Mouse (Mus musculus): ENCODE measurements around the gene Cpa2. TPM values are rescaled to one million over a fixed set of nuclear protein-coding genes. Genes with fewer than 3 reads are reported as not detected.

Gene Cpa2
- total RNA-seq, 2 experiments from 2014 or later, result 1.2 to 1.6 TPM

- DNase-seq, result no peak
Observed at GRCm38 (mm10) chr6:30576477-30577203, 35.3 kb downstream of the Cpa2 start.

- no peak for DNase-seq
Observed at GRCm38 (mm10) chr6:30579961-30580840, 38.8 kb downstream of the Cpa2 start.

GRCm38 (mm10) chr6:30580841-30581176 is 39.4 kb downstream of the Cpa2 start:
- no peak for DNase-seq

- no peak for DNase-seq
Observed at GRCm38 (mm10) chr6:30586886-30587442, 45.6 kb downstream of the Cpa2 start.

- DNase-seq, result no peak
Observed at GRCm38 (mm10) chr6:30589819-30590218, 48.4 kb downstream of the Cpa2 start.

GRCm38 (mm10) chr6:30591851-30592404 is 50.5 kb downstream of the Cpa2 start:
- DNase-seq, result no peak

GRCm38 (mm10) chr6:30592417-30592974 is 51.1 kb downstream of the Cpa2 start:
- no peak for DNase-seq

- DNase-seq, result no peak
Observed at GRCm38 (mm10) chr6:30594364-30594763, 53.0 kb downstream of the Cpa2 start.

- DNase-seq, result no peak
Observed at GRCm38 (mm10) chr6:30596230-30596898, 55.0 kb downstream of the Cpa2 start.

GRCm38 (mm10) chr6:30600033-30600432 is 58.7 kb downstream of the Cpa2 start:
- DNase-seq, result no peak

- DNase-seq, result no peak
Observed at GRCm38 (mm10) chr6:30600995-30601394, 59.6 kb downstream of the Cpa2 start.

- no peak for DNase-seq
Observed at GRCm38 (mm10) chr6:30604342-30604867, 63.0 kb downstream of the Cpa2 start.

GRCm38 (mm10) chr6:30605111-30605510 is 63.7 kb downstream of the Cpa2 start:
- no peak for DNase-seq

- no peak for DNase-seq
Observed at GRCm38 (mm10) chr6:30605672-30606071, 64.3 kb downstream of the Cpa2 start.

- no peak for DNase-seq
Observed at GRCm38 (mm10) chr6:30610710-30611109, 69.3 kb downstream of the Cpa2 start, which contains the start of gene Cpa5. Gene Cpa5, plus strand, starts transcription at chr6:30611010.

GRCm38 (mm10) chr6:30611212-30611611 is 69.8 kb downstream of the Cpa2 start:
- DNase-seq, result no peak

Other genes with a start within 250 kb of the Cpa2 start
- gene Ube2h, start 237.0 kb upstream of the Cpa2 start, total RNA-seq (2021), result 10 to 100 TPM; 64.8 to 68.6 TPM
- 10 to 100 TPM; 15.8 to 19.4 TPM for gene Zc3hc1, start 150.6 kb upstream of the Cpa2 start, total RNA-seq (2021)
- gene Klhdc10, start 139.7 kb upstream of the Cpa2 start, total RNA-seq (2021), result 10 to 100 TPM; 52.8 to 54.8 TPM
- 10 to 100 TPM; 10.5 to 12.1 TPM for gene Tmem209, start 31.8 kb upstream of the Cpa2 start, total RNA-seq (2021)
- gene Ssmem1, start 31.7 kb upstream of the Cpa2 start, total RNA-seq (2021), result under 1 TPM; 0.21 to 0.56 TPM
- 1 to 10 TPM in 1 of 2 experiments, under 1 TPM in 1; 0.80 to 1.2 TPM for gene Cpa4, start 26.8 kb downstream of the Cpa2 start, total RNA-seq (2021)
- under 1 TPM; 0.78 to 0.93 TPM for gene Cpa5, start 69.4 kb downstream of the Cpa2 start, total RNA-seq (2021)
- gene Cpa1, start 97.6 kb downstream of the Cpa2 start, total RNA-seq (2021), result under 1 TPM in 1 of 2 experiments, not detected in 1; 0.19 TPM
- gene Cep41, start 152.2 kb downstream of the Cpa2 start, total RNA-seq (2021), result 1 to 10 TPM; 3.4 to 3.7 TPM
- 100 to 1,000 TPM; 211 to 268 TPM for gene Mest, start 182.0 kb downstream of the Cpa2 start, total RNA-seq (2021)

Data from gastrocnemius, postnatal 10 days (tissue).